Mouse (Mus musculus) midbrain, embryonic 11.5 days (tissue): ENCODE data around the gene Lrp2. TPM values are rescaled to one million over a fixed set of nuclear protein-coding genes. Genes with fewer than 3 reads are reported as not detected.
A peak's percentile ranks its signal among the peaks of the same experiment; 100 is the strongest.

Experiments
- ATAC-seq: fragments of 200-750 bp; cut with Nextera tagmentation; 2 replicates; pipeline ENCODE4 v1.8.0; 2017; ENCODE audit warnings: moderate TSS enrichment, moderate library complexity; ENCODE audit not compliant: low FRiP score
- DNase-seq: peaks from one replicate; pipeline ENCODE4 v3.0.0; 2015; ENCODE audit warnings: low spot score; ENCODE audit errors: missing footprints
- H3K27ac ChIP-seq: fragments of 300-500 bp; sonication (generic); 2 replicates; pipeline ENCODE4 v1.5.1; 2014; ENCODE audit warnings: low read depth, low read length
- H3K27me3 ChIP-seq: fragments of 300-500 bp; sonication (generic); 2 replicates; pipeline ENCODE4 v1.6.1; 2014; ENCODE audit warnings: mild to moderate bottlenecking, low read length, moderate library complexity, mixed read lengths; ENCODE audit not compliant: control insufficient read depth, insufficient read depth
- H3K36me3 ChIP-seq: fragments of 300-500 bp; sonication (generic); 2 replicates; pipeline ENCODE4 v1.6.1; 2014; ENCODE audit warnings: mild to moderate bottlenecking, low read length, moderate library complexity, mixed read lengths; ENCODE audit not compliant: control insufficient read depth, insufficient read depth
- H3K4me1 ChIP-seq: fragments of 300-500 bp; sonication (generic); 2 replicates; pipeline ENCODE4 v1.6.1; 2014; ENCODE audit warnings: low read length; ENCODE audit not compliant: control insufficient read depth, insufficient read depth
- H3K4me2 ChIP-seq: fragments of 300-500 bp; sonication (generic); 2 replicates; pipeline ENCODE4 v1.6.1; 2014; ENCODE audit warnings: mild to moderate bottlenecking, moderate library complexity
- H3K4me3 ChIP-seq: fragments of 300-500 bp; sonication (generic); 2 replicates; pipeline ENCODE4 v1.5.1; 2014; ENCODE audit warnings: low read depth, low read length
- H3K9ac ChIP-seq: fragments of 300-500 bp; sonication (generic); 2 replicates; pipeline ENCODE4 v1.6.1; 2014; ENCODE audit warnings: low read length
- H3K9me3 ChIP-seq: fragments of 300-500 bp; sonication (generic); 2 replicates; pipeline ENCODE4 v1.6.1; 2016; ENCODE audit warnings: low read length; ENCODE audit not compliant: control insufficient read depth
- WGBS: fragments of 180-500 bp; shearing (Covaris S2); extraction: QIAGEN DNeasy Blood & Tissue Kit; methylation state at CpG from one replicate; pipeline ENCODE4 v1.1.7; 2014; 5-methylcytosine and 5-hydroxymethylcytosine counted together
- polyA plus RNA-seq: library from polyadenylated mRNA; unstranded; fragments of >200 nt; fragmentation: Nextera tagmentation; extraction: Ambion mirVana; gene quantifications from 2 replicates; pipeline ENCODE4 v1.2.1, GENCODE M21; 2014

Lrp2 gene
- polyA plus RNA-seq = 5.0 and 5.6 TPM in 2 replicates

DNA sequence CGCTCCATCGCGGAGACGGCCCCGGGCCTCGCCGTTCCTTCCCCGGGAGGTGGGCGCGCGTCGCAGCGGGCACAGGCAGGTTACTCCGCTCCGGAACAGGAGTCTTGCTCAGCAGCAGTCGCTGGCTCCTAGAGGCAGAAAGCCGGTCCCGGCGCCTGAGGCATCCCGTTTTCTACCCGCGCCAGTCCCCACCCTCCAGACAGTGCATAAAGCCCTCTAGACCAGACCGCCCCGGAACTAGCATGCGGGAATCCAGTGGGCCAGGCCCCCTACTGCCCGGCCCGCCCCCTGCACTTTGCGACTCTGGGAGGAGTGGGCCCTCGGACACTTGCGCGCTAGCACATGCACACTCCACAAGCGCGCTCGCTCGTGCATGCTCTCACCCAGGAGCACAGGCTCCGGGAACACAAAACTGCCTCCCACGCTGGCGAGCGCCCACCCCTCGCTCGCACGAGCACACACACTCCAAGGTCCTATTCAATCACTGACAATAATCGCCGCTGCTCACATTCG is at the start of gene Lrp2:
Gene Lrp2, minus strand, starts transcription at position 180 of the 513 bp plus-strand sequence.
- Histone ChIP-seq H3K4me2 (peak within 1 kb of the TSS; percentile 93), H3K4me1 (peaks cover 17% of the 10 kb centered on the region), H3K9me3 (no peaks in the 10 kb centered on the region), H3K4me3 (peak within 1 kb of the TSS; percentile 75), H3K27ac (peak within 1 kb of the TSS; percentile 59), H3K9ac (peak within 1 kb of the TSS; percentile 77), H3K36me3 (no peaks in the 10 kb centered on the region), H3K27me3 (peaks cover 31% of the 10 kb centered on the region)
- peak; percentile 96 for DNase-seq
- peak; percentile 87 for ATAC-seq
- WGBS = under 1% methylated on average over 45 of the region's 45 CpGs

DNA sequence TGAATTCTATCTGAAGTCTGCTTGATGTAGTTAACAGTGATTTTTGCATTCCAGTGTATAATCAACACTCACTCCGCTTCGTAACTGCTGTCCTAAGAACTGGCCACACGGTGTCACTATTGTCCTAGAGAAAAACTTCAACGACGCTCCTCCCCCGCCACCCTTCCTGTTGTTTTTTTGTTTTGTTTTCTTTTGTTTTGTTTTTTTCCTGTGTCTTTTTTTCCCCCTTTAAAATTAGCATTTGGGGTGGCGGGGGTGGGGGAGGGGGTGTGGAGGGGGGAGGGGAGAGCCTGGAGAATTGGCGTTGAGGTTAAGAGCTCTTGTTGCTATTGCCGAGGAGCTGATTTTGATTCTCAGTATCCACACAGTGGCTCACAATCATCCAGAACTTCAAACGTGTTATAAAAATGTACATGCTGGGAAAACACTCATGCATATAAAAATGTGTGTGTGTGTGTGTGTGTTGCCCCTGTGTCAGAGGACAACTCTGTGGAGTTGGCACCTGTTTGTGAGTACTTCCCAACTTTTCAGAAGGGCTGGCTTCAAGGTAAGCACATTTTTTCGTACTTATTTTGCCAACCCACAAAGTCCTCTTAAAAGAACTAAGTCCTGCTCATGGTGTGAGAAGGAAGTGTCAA is 49.3 kb upstream of the Lrp2 start:
- Histone ChIP-seq H3K27ac (no peak overlapping the region), H3K4me3 (peak overlapping the region; percentile 6; the same call in 1 of the 2 replicates), H3K27me3 (no peaks in the 10 kb centered on the region), H3K9ac (no peak overlapping the region), H3K4me1 (no peaks in the 10 kb centered on the region), H3K9me3 (no peaks in the 10 kb centered on the region), H3K36me3 (no peaks in the 10 kb centered on the region), H3K4me2 (peak overlapping the region; percentile 5; the same call in 1 of the 2 replicates)
- 14% methylated on average over 11 of the region's 11 CpGs for WGBS
- ATAC-seq (peak; percentile 59; the same call in 1 of the 2 replicates), DNase-seq (peak; percentile 95)

GRCm38 (mm10) chr2:69631449-69631848 is 45.6 kb upstream of the Lrp2 start:
- no peak for DNase-seq
- 93% methylated on average over 2 of the region's 2 CpGs for WGBS

GRCm38 (mm10) chr2:69630792-69631191 is 44.9 kb upstream of the Lrp2 start:
- no peaks in the 10 kb centered on the region for H3K36me3 ChIP-seq
- no peaks in the 10 kb centered on the region for H3K27me3 ChIP-seq
- 90% methylated on average over 5 of the region's 5 CpGs for WGBS
- no peak overlapping the region for H3K27ac ChIP-seq
- H3K9ac ChIP-seq = no peak overlapping the region
- no peak overlapping the region for H3K4me3 ChIP-seq
- no peaks in the 10 kb centered on the region for H3K4me1 ChIP-seq
- H3K9me3 ChIP-seq = no peaks in the 10 kb centered on the region
- DNase-seq (no peak), ATAC-seq (no peak)
- H3K4me2 ChIP-seq = no peak overlapping the region

More at GRCm38 (mm10) chr2:69631449-69631848, 45.6 kb upstream of the Lrp2 start:
- no peaks in the 10 kb centered on the region for H3K36me3 ChIP-seq
- no peak overlapping the region for H3K27ac ChIP-seq
- H3K4me2 ChIP-seq = no peak overlapping the region
- H3K9ac ChIP-seq = no peak overlapping the region
- no peaks in the 10 kb centered on the region for H3K4me1 ChIP-seq
- no peak overlapping the region for H3K4me3 ChIP-seq
- H3K9me3 ChIP-seq = no peaks in the 10 kb centered on the region
- no peak for ATAC-seq
- no peaks in the 10 kb centered on the region for H3K27me3 ChIP-seq

DNA sequence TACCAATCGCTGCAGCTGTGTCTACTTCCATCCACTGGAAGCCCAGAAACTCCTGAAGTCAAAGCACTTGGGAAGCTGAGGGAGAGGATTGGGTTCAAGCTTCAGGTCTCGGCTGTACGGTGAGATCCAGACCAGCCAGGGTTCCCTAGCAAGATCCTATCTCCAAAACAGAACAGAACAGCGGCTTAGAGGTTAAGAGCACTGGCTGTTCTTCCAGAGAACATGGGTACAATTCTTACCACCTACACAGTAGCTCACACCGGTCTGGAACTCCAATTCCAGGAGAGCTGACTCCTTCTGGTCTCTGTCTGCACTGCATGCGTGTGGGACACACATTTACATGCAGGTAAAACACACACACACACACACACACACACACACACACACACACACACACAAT is 44.0 kb upstream of the Lrp2 start:
- ATAC-seq (no peak), DNase-seq (no peak)
- Histone ChIP-seq H3K27me3 (no peaks in the 10 kb centered on the region), H3K36me3 (no peaks in the 10 kb centered on the region), H3K4me2 (no peak overlapping the region), H3K4me1 (no peaks in the 10 kb centered on the region), H3K9me3 (no peaks in the 10 kb centered on the region), H3K9ac (no peak overlapping the region), H3K4me3 (no peak overlapping the region), H3K27ac (no peak overlapping the region)
- 91% methylated on average over 6 of the region's 6 CpGs for WGBS

GRCm38 (mm10) chr2:69629215-69629614 is 43.4 kb upstream of the Lrp2 start:
- 89% methylated on average over 17 of the region's 17 CpGs for WGBS
- DNase-seq (no peak), ATAC-seq (no peak)
- Histone ChIP-seq H3K4me1 (no peaks in the 10 kb centered on the region), H3K4me2 (no peak overlapping the region), H3K4me3 (no peak overlapping the region), H3K9me3 (no peaks in the 10 kb centered on the region), H3K36me3 (no peaks in the 10 kb centered on the region), H3K9ac (no peak overlapping the region), H3K27ac (no peak overlapping the region), H3K27me3 (no peaks in the 10 kb centered on the region)

DNA sequence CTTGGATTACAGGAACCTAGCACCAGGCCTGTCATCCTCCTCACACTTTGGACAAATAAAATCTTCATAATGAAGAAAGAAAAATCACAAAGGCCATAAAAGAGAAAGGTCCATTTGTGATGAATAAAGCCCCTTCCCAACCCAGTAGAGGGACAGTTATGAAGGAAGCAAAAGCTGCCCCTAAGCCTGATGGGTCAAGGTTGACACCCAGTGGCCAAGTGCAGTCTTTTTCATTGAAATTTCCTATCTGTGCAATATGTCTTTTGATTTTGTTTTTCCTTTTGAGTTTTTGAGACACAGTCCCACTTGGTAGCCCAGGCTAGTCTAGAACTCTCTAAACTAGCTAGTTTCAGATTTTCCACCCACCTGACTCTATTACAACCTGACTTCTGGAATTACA is 33.4 kb upstream of the Lrp2 start:
- H3K27ac ChIP-seq = no peak overlapping the region
- no peak for DNase-seq
- no peak for ATAC-seq

GRCm38 (mm10) chr2:69618336-69618735 is 32.5 kb upstream of the Lrp2 start:
- ATAC-seq = no peak
- no peak for DNase-seq
- no peaks in the 10 kb centered on the region for H3K36me3 ChIP-seq
- no peak overlapping the region for H3K27ac ChIP-seq
- no peak overlapping the region for H3K4me2 ChIP-seq
- no peaks in the 10 kb centered on the region for H3K4me1 ChIP-seq
- no peaks in the 10 kb centered on the region for H3K27me3 ChIP-seq
- no peak overlapping the region for H3K9ac ChIP-seq
- H3K9me3 ChIP-seq = no peaks in the 10 kb centered on the region
- H3K4me3 ChIP-seq = no peak overlapping the region

More for the DNA sequence above, 33.4 kb upstream of the Lrp2 start:
- no peak overlapping the region for H3K4me3 ChIP-seq
- no peaks in the 10 kb centered on the region for H3K9me3 ChIP-seq
- H3K4me1 ChIP-seq = no peaks in the 10 kb centered on the region
- no peaks in the 10 kb centered on the region for H3K36me3 ChIP-seq
- no peak overlapping the region for H3K9ac ChIP-seq
- H3K4me2 ChIP-seq = no peak overlapping the region
- no peaks in the 10 kb centered on the region for H3K27me3 ChIP-seq

GRCm38 (mm10) chr2:69613237-69613636 is 27.4 kb upstream of the Lrp2 start:
- H3K9me3 ChIP-seq = no peaks in the 10 kb centered on the region
- no peak overlapping the region for H3K4me3 ChIP-seq
- ATAC-seq = no peak
- no peak overlapping the region for H3K27ac ChIP-seq
- no peak overlapping the region for H3K4me2 ChIP-seq
- H3K36me3 ChIP-seq = no peaks in the 10 kb centered on the region
- no peak overlapping the region for H3K9ac ChIP-seq
- DNase-seq = no peak
- H3K27me3 ChIP-seq = no peaks in the 10 kb centered on the region
- peaks cover 4% of the 10 kb centered on the region; the same call in 1 of the 2 replicates for H3K4me1 ChIP-seq
- 85% methylated on average over 4 of the region's 4 CpGs for WGBS
